Mouse (Mus musculus) neural tube, embryonic 14.5 days (tissue): Measurements from ENCODE around the gene Trim25. TPM values are rescaled to one million over a fixed set of nuclear protein-coding genes. Genes with fewer than 3 reads are reported as not detected.
"Not testable (repeated sequence)": the region's sequence is repeated elsewhere in the genome, so short reads cannot be mapped to it uniquely, and the experiment has no call there.

ENCODE experiments used
- ATAC-seq: fragments of 200-750 bp; cut with Nextera tagmentation; 2 replicates; pipeline ENCODE4 v1.8.0; 2017; ENCODE audit warnings: low read depth, mild to moderate bottlenecking, moderate TSS enrichment, moderate library complexity
- H3K27ac ChIP-seq: fragments of 300-500 bp; sonication (generic); 2 replicates; pipeline ENCODE4 v1.5.1; 2014; ENCODE audit warnings: low read depth, mild to moderate bottlenecking, control low read depth, low read length, moderate library complexity, mixed read lengths
- H3K27me3 ChIP-seq: fragments of 300-500 bp; sonication (generic); 2 replicates; pipeline ENCODE4 v1.6.1; 2014; ENCODE audit warnings: low read length; ENCODE audit not compliant: control insufficient read depth, insufficient read depth
- H3K36me3 ChIP-seq: fragments of 300-500 bp; sonication (generic); 2 replicates; pipeline ENCODE4 v1.6.1; 2014; ENCODE audit warnings: low read length, mixed read lengths; ENCODE audit not compliant: control insufficient read depth, insufficient read depth
- H3K4me1 ChIP-seq: fragments of 300-500 bp; sonication (generic); 2 replicates; pipeline ENCODE4 v1.6.1; 2014; ENCODE audit warnings: low read length; ENCODE audit not compliant: control insufficient read depth, insufficient read depth
- H3K4me2 ChIP-seq: fragments of 300-500 bp; sonication (generic); 2 replicates; pipeline ENCODE4 v1.6.1; 2014; ENCODE audit warnings: mild to moderate bottlenecking, low read depth, low read length, control low read depth
- H3K4me3 ChIP-seq: fragments of 300-500 bp; sonication (generic); 2 replicates; pipeline ENCODE4 v1.5.1; 2014; ENCODE audit warnings: low read depth, low read length, control low read depth, mixed read lengths
- H3K9ac ChIP-seq: fragments of 300-500 bp; sonication (generic); replicated peaks from 2 replicates; pipeline ENCODE4 v1.6.1; 2014; ENCODE audit warnings: low read depth, mild to moderate bottlenecking, control low read depth, low read length, mixed read lengths
- H3K9me3 ChIP-seq: fragments of 300-500 bp; sonication (generic); 2 replicates; pipeline ENCODE4 v1.6.1; 2016; ENCODE audit warnings: low read length; ENCODE audit not compliant: control insufficient read depth
- WGBS: fragments of 180-500 bp; shearing (Covaris S2); extraction: QIAGEN DNeasy Blood & Tissue Kit; methylation state at CpG from one replicate; pipeline ENCODE4 v1.1.7; 2014; 5-methylcytosine and 5-hydroxymethylcytosine counted together
- polyA plus RNA-seq: library from polyadenylated mRNA; unstranded; fragments of >200 nt; fragmentation: Nextera tagmentation; extraction: Ambion mirVana; gene quantifications from 2 replicates; pipeline ENCODE4 v1.2.1, GENCODE M21; 2014

Trim25 gene
- polyA plus RNA-seq, 1 experiment from 2014 or later = 4.7 TPM

DNA sequence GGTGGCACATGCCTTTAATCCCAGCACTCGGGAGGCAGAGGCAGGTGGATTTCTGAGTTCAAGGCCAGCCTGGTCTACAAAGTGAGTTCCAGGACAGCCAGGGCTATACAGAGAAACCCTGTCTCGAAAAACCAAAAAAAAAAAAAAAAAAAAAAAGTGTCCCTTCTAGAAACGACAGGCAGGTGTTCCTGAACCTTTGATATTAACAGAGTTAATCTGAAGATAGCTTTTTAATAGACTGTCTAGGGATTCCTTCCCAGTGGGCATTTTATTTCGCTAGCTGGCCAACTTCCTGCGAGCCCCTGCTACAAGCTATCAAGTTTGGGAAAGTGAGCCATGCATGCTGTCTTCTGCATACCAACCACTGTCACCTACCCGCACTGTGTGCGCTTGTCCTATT, 41.9 kb downstream of the Trim25 start:
- H3K27ac ChIP-seq, H3K4me1 ChIP-seq, H3K4me3 ChIP-seq, H3K27me3 ChIP-seq, H3K9ac ChIP-seq, H3K4me2 ChIP-seq, ATAC-seq, H3K9me3 ChIP-seq: not testable (repeated sequence)
- 91% methylated on average over 6 of the region's 7 CpGs for WGBS
- H3K36me3 ChIP-seq = peaks cover 39% of the 10 kb centered on the region

DNA sequence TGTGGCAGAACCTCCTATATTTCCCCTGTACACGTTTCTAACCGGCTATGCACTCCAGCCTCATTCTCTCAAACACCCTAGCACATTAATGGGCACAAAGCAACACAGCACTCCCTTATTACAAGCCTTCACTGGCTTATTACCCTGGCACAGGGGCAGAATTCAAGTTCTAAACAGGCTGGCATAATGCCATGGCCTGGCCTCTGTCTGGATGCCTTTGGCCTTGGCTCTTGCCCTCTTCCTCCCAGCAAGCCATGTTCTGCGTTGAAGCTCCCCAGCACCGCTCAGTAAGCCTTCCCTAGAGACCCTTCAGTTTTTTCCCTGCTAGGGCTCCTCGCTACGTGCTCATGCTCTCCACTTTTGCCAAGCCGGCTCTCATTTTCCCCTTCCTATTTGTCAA, 43.9 kb downstream of the Trim25 start:
- WGBS = 85% methylated on average over 7 of the region's 7 CpGs
- no peak for ATAC-seq
- H3K36me3 ChIP-seq = peaks cover 53% of the 10 kb centered on the region
- H3K4me3 ChIP-seq = no peak overlapping the region
- no peaks in the 10 kb centered on the region for H3K9me3 ChIP-seq
- H3K4me2 ChIP-seq = no peak overlapping the region
- no peak overlapping the region for H3K9ac ChIP-seq
- no peaks in the 10 kb centered on the region for H3K4me1 ChIP-seq
- H3K27me3 ChIP-seq = no peaks in the 10 kb centered on the region
- H3K27ac ChIP-seq = no peak overlapping the region

DNA sequence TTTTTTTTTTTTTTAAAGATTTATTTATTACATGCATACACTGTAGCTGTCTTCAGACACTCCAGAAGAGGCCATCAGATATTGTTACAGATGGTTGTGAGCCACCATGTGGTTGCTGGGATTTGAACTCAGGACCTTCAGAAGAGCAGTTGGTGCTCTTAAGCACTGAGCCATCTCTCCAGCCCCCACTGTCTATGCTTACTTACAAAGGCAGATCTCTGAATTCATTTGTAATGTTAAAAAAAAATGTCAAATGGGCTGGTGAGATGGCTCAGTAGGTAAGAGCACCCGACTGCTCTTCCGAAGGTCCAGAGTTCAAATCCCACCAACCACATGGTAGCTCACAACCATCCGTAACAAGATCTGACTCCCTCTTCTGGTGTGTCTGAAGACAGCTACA, 46.3 kb downstream of the Trim25 start:
- not testable (repeated sequence) for H3K4me1 ChIP-seq, H3K4me3 ChIP-seq, H3K27me3 ChIP-seq, H3K9ac ChIP-seq, H3K4me2 ChIP-seq, ATAC-seq, H3K27ac ChIP-seq, H3K9me3 ChIP-seq
- 100% methylated on average over 3 of the region's 3 CpGs for WGBS
- peaks cover 50% of the 10 kb centered on the region for H3K36me3 ChIP-seq

DNA sequence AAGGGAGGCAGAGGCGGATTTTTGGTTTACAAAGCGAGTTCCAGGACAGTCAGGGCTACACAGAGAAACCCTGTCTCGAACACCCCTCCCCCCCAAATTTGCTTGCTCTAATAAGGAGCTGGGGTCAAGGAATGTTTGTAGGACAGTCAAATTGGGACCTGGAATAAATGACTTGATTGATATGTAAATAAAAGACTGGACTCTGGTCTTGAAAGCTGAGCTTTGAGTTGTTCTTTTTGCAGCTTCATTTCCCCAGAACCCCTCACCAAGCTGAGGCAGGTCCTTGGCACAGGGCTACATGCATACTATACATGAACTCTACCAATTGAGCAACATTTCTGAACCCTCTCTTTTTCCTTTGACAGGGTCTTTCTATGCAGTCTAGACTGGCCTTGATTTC, 46.8 kb downstream of the Trim25 start:
- Histone ChIP-seq H3K36me3 (peaks cover 52% of the 10 kb centered on the region), H3K9ac (no peak overlapping the region), H3K27me3 (no peaks in the 10 kb centered on the region), H3K9me3 (no peaks in the 10 kb centered on the region), H3K4me1 (no peaks in the 10 kb centered on the region), H3K27ac (no peak overlapping the region), H3K4me2 (no peak overlapping the region), H3K4me3 (no peak overlapping the region)
- 93% methylated on average over 3 of the region's 3 CpGs for WGBS
- no peak for ATAC-seq

DNA sequence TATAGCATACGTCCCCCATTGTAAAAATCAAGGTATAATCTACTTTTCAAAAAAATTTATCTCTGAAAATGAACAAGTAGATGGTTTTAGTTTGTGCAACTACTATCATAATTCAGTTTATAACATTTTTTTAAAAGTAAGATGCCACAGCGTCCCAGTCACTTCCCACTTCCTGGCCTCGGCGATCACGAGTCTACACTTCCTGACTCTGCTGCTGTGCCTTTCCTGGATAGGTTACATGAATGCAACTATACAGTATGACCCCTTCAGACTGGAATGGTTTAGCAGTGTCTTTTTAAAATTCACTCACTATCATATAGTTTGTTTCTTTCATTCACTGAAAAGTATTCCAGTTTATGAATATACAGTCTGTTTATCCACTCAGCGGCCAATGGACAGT, 52.6 kb downstream of the Trim25 start:
- no peak for ATAC-seq
- Histone ChIP-seq H3K9ac (no peak overlapping the region), H3K27me3 (no peaks in the 10 kb centered on the region), H3K4me1 (no peaks in the 10 kb centered on the region), H3K9me3 (no peaks in the 10 kb centered on the region), H3K27ac (no peak overlapping the region), H3K36me3 (peaks cover 30% of the 10 kb centered on the region), H3K4me2 (no peak overlapping the region), H3K4me3 (no peak overlapping the region)
- WGBS = 92% methylated on average over 6 of the region's 6 CpGs

DNA sequence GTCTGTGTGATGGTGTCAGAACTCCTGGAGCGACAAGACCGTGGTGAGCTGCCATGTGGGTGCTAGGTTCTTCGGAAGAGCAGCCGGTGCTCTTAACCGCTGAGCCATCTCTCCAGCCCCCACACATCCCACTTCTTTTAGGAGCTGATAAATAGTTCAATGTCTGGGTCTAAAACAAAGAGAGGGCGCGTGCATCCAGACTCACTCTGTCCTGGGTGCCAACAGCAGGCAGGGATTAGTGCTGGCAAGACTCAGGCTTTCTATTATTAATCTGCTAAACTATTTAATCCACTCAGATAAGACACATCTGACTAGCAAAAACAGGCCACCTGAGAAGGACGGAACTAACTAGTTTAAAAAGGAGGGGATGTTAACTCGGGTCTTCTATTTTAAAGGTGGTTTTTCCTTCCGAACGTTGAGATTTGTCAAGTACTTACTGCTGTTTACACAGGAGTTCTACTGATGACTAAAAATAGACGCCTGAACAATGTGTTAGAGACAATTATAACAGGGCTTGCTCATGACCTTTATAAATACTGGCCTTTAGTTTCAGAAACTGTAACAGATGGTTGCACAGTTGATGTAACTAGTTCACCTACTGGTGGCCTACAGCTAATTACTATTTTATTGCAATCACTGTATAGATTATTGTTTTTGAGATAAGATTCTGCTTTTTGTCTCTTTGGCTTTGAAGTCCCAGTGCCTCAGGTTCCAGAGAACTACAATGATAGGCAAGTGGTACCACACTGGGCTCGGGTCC, 56.9 kb downstream of the Trim25 start:
- peaks cover 21% of the 10 kb centered on the region for H3K4me1 ChIP-seq
- H3K4me2 ChIP-seq = no peak overlapping the region
- WGBS = 87% methylated on average over 13 of the region's 13 CpGs
- no peaks in the 10 kb centered on the region; the same call in 1 of the 2 replicates for H3K36me3 ChIP-seq
- H3K27me3 ChIP-seq = no peaks in the 10 kb centered on the region
- H3K9me3 ChIP-seq = no peaks in the 10 kb centered on the region
- H3K9ac ChIP-seq = no peak overlapping the region
- no peak for ATAC-seq
- no peak overlapping the region for H3K27ac ChIP-seq
- H3K4me3 ChIP-seq = no peak overlapping the region

DNA sequence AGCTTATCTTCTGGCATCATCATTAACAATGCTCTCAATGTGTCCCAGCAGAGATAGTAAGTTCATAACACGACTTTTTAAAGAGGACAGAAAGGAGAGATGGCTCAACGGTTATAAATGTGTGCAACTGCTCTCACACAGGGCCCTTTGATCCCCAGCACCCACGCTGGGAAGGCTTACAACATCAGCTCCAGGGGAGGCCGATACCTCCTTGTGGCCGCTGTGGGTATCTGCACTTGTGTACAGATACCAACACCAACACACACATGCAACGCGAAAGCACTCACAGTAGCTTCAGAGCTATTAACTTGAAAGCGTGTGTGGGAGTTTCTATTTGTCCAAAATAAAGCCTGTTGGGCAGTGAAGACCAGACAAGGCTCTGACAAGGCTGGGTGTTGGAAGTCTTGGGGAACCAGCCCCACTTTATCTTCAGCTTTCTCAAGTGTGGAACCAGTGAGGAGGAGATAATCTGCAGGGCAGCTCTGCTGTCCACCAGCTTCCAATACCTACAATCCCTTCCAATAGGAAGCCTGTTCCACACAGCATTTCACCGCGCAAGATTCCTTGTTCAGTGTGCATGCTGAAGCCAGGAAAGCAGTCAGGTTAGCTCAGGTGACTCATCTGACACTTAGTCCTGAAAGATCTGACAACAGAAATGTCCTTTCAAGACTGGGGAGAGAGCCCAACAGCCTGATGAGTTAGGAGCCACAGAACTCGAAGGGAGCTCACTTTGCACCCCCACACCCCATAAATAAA, 59.5 kb downstream of the Trim25 start:
- no peak overlapping the region; the same call in 1 of the 2 replicates for H3K9ac ChIP-seq
- peak overlapping the region; percentile 88 for H3K4me2 ChIP-seq
- ATAC-seq = no peak
- H3K4me3 ChIP-seq = peak overlapping the region; percentile 86
- no peaks in the 10 kb centered on the region for H3K27me3 ChIP-seq
- no peak overlapping the region for H3K27ac ChIP-seq
- WGBS = 66% methylated on average over 11 of the region's 11 CpGs
- no peaks in the 10 kb centered on the region for H3K9me3 ChIP-seq
- H3K36me3 ChIP-seq = no peaks in the 10 kb centered on the region; the same call in 1 of the 2 replicates
- H3K4me1 ChIP-seq = peaks cover 21% of the 10 kb centered on the region

DNA sequence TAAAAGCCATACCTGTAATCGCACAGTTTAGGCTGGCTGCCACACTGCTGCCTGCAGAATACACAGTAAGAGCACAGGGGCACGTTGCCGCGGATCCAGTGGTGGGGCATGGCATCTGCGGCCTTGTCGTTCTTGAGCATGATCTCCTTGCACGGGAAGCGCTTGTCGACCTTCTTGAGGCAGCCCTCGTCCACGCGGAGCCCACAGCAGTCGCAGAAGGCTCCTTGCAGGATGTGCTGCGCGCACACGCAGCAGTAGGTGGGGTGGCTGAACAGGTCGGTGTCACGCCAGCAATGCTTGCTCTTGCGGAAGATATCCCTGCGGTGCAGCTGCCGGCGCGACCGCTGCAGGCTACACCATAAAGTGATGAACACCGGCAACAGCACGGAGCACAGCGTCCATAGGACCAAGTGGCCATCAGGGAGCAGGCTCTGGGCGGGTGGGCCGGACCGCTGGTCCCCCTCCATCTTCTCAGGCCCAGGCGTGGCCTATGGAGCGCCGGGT, 60.8 kb downstream of the Trim25 start:
- no peaks in the 10 kb centered on the region for H3K27me3 ChIP-seq
- WGBS = under 1% methylated on average over 33 of the region's 33 CpGs

More for the DNA sequence above, 60.8 kb downstream of the Trim25 start:
- no peaks in the 10 kb centered on the region for H3K9me3 ChIP-seq
- peak overlapping the region; percentile 86 for H3K4me3 ChIP-seq
- no peaks in the 10 kb centered on the region; the same call in 1 of the 2 replicates for H3K36me3 ChIP-seq
- peaks cover 21% of the 10 kb centered on the region for H3K4me1 ChIP-seq
- peak overlapping the region; percentile 86 for H3K9ac ChIP-seq
- peak overlapping the region; percentile 88 for H3K4me2 ChIP-seq
- ATAC-seq = no peak; the same call in 1 of the 2 replicates
- peak overlapping the region; percentile 69 for H3K27ac ChIP-seq
